Mouse (Mus musculus) forebrain, embryonic 11.5 days (tissue): ENCODE measurements around the gene Tiam1. TPM values are rescaled to one million over a fixed set of nuclear protein-coding genes. Genes with fewer than 3 reads are reported as not detected.

Experiments used
- ATAC-seq: fragments of 200-750 bp; cut with Nextera tagmentation; replicated peaks from 2 replicates; pipeline ENCODE4 v1.8.0; 2017; ENCODE audit warnings: moderate TSS enrichment; ENCODE audit not compliant: low FRiP score
- DNase-seq: peaks from one replicate; pipeline ENCODE4 v3.0.0-alpha.2; 2017; ENCODE audit warnings: low spot score
- H3K27ac ChIP-seq: fragments of 300-500 bp; sonication (generic); 2 replicates; pipeline ENCODE4 v1.5.1; 2014; ENCODE audit warnings: low read depth, low read length
- H3K27me3 ChIP-seq: fragments of 300-500 bp; sonication (generic); 2 replicates; pipeline ENCODE4 v1.6.1; 2014; ENCODE audit warnings: mild to moderate bottlenecking, low read length, mixed read lengths; ENCODE audit not compliant: control insufficient read depth, insufficient read depth
- H3K36me3 ChIP-seq: fragments of 300-500 bp; sonication (generic); 2 replicates; pipeline ENCODE4 v1.6.1; 2014; ENCODE audit warnings: mild to moderate bottlenecking, low read length, moderate library complexity, mixed read lengths; ENCODE audit not compliant: control insufficient read depth, insufficient read depth
- H3K4me1 ChIP-seq: fragments of 300-500 bp; sonication (generic); replicated peaks from 2 replicates; pipeline ENCODE4 v1.6.1; 2014; ENCODE audit warnings: low read length, mixed read lengths; ENCODE audit not compliant: control insufficient read depth, insufficient read depth
- H3K4me2 ChIP-seq: fragments of 300-500 bp; sonication (generic); 2 replicates; pipeline ENCODE4 v1.6.1; 2014; ENCODE audit warnings: low read depth, mild to moderate bottlenecking, low read length, moderate library complexity, mixed read lengths; ENCODE audit not compliant: severe bottlenecking
- H3K4me3 ChIP-seq: fragments of 300-500 bp; sonication (generic); 2 replicates; pipeline ENCODE4 v1.5.1; 2014; ENCODE audit warnings: low read depth, low read length
- H3K9ac ChIP-seq: fragments of 300-500 bp; sonication (generic); 2 replicates; pipeline ENCODE4 v1.6.1; 2014; ENCODE audit warnings: low read length
- H3K9me3 ChIP-seq: fragments of 300-500 bp; sonication (generic); 2 replicates; pipeline ENCODE4 v1.6.1; 2016; ENCODE audit warnings: low read length, mixed read lengths; ENCODE audit not compliant: control insufficient read depth
- WGBS: fragments of 180-500 bp; shearing (Covaris S2); extraction: QIAGEN DNeasy Blood & Tissue Kit; methylation state at CpG from one replicate; pipeline ENCODE4 v1.1.7; 2014; 5-methylcytosine and 5-hydroxymethylcytosine counted together
- polyA plus RNA-seq: library from polyadenylated mRNA; unstranded; fragments of >200 nt; fragmentation: Nextera tagmentation; extraction: Ambion mirVana; gene quantifications from 2 replicates; pipeline ENCODE4 v1.2.1, GENCODE M21; 2014

The Tiam1 gene
- polyA plus RNA-seq, 1 experiment from 2014 or later: 30.4 TPM

- H3K27me3 ChIP-seq: no peaks in the 10 kb centered on the region
- no peak overlapping the region for H3K27ac ChIP-seq
- no peaks in the 10 kb centered on the region for H3K4me1 ChIP-seq
- ATAC-seq (0 out of 2 replicates have a peak, but pooled peaks have one; percentile 42), DNase-seq (no peak)
- H3K9me3 ChIP-seq: peaks cover 9% of the 10 kb centered on the region; the same call in 1 of the 2 replicates
- no peak overlapping the region for H3K9ac ChIP-seq
- H3K4me3 ChIP-seq: no peak overlapping the region
- no peak overlapping the region for H3K4me2 ChIP-seq
- WGBS: 19% methylated on average over 8 of the region's 8 CpGs
- no peaks in the 10 kb centered on the region for H3K36me3 ChIP-seq
Measured at GRCm38 (mm10) chr16:89765470-89765869, 378.1 kb downstream of the Tiam1 start.

- Histone ChIP-seq H3K9ac (no peak overlapping the region), H3K36me3 (no peaks in the 10 kb centered on the region), H3K4me1 (no peaks in the 10 kb centered on the region), H3K4me2 (no peak overlapping the region), H3K27ac (no peak overlapping the region), H3K4me3 (no peak overlapping the region), H3K27me3 (no peaks in the 10 kb centered on the region), H3K9me3 (no peaks in the 10 kb centered on the region; the same call in 1 of the 2 replicates)
- DNase-seq: no peak
- ATAC-seq: no peak
- WGBS: 82% methylated on average over 2 of the region's 2 CpGs
Measured at GRCm38 (mm10) chr16:89763812-89764211, 379.8 kb downstream of the Tiam1 start.

GRCm38 (mm10) chr16:89762523-89762922 lies 381.0 kb downstream of the Tiam1 start:
- ATAC-seq: no peak
- 85% methylated on average over 10 of the region's 10 CpGs for WGBS

GRCm38 (mm10) chr16:89762096-89762495 lies 381.5 kb downstream of the Tiam1 start:
- ATAC-seq (no peak), DNase-seq (no peak)
- H3K27ac ChIP-seq: no peak overlapping the region
- no peak overlapping the region for H3K9ac ChIP-seq
- H3K4me1 ChIP-seq: no peaks in the 10 kb centered on the region
- no peaks in the 10 kb centered on the region for H3K36me3 ChIP-seq
- WGBS: 63% methylated on average over 8 of the region's 8 CpGs
- no peak overlapping the region for H3K4me3 ChIP-seq
- no peaks in the 10 kb centered on the region for H3K27me3 ChIP-seq
- H3K4me2 ChIP-seq: no peak overlapping the region
- H3K9me3 ChIP-seq: no peaks in the 10 kb centered on the region

More at GRCm38 (mm10) chr16:89762523-89762922, 381.0 kb downstream of the Tiam1 start:
- Histone ChIP-seq H3K4me1 (no peaks in the 10 kb centered on the region), H3K4me2 (no peak overlapping the region), H3K4me3 (no peak overlapping the region), H3K27ac (no peak overlapping the region), H3K9ac (no peak overlapping the region), H3K36me3 (no peaks in the 10 kb centered on the region), H3K9me3 (no peaks in the 10 kb centered on the region), H3K27me3 (no peaks in the 10 kb centered on the region)
- DNase-seq: no peak

GRCm38 (mm10) chr16:89757384-89757783 lies 386.2 kb downstream of the Tiam1 start:
- WGBS: 90% methylated on average over 5 of the region's 5 CpGs
- Histone ChIP-seq H3K4me3 (no peak overlapping the region), H3K4me2 (no peak overlapping the region), H3K27me3 (no peaks in the 10 kb centered on the region), H3K4me1 (no peaks in the 10 kb centered on the region), H3K9ac (no peak overlapping the region), H3K9me3 (no peaks in the 10 kb centered on the region), H3K27ac (no peak overlapping the region), H3K36me3 (no peaks in the 10 kb centered on the region)
- no peak for DNase-seq
- no peak for ATAC-seq

GRCm38 (mm10) chr16:89754709-89755108 lies 388.9 kb downstream of the Tiam1 start:
- Histone ChIP-seq H3K4me1 (no peaks in the 10 kb centered on the region), H3K27me3 (no peaks in the 10 kb centered on the region), H3K36me3 (no peaks in the 10 kb centered on the region), H3K9me3 (no peaks in the 10 kb centered on the region; the same call in 1 of the 2 replicates), H3K27ac (no peak overlapping the region), H3K9ac (no peak overlapping the region), H3K4me3 (no peak overlapping the region), H3K4me2 (no peak overlapping the region)
- 85% methylated on average over 3 of the region's 3 CpGs for WGBS
- no peak for DNase-seq
- no peak for ATAC-seq

GRCm38 (mm10) chr16:89747864-89748263 lies 395.7 kb downstream of the Tiam1 start:
- Histone ChIP-seq H3K36me3 (no peaks in the 10 kb centered on the region), H3K9me3 (no peaks in the 10 kb centered on the region; the same call in 1 of the 2 replicates), H3K4me1 (no peaks in the 10 kb centered on the region), H3K27ac (no peak overlapping the region), H3K4me3 (no peak overlapping the region), H3K27me3 (no peaks in the 10 kb centered on the region), H3K9ac (no peak overlapping the region), H3K4me2 (no peak overlapping the region)
- ATAC-seq (no peak), DNase-seq (no peak)
- WGBS: 32% methylated on average over 2 of the region's 2 CpGs

- Histone ChIP-seq H3K4me1 (peaks cover 2% of the 10 kb centered on the region; the same call in 1 of the 2 replicates), H3K4me3 (no peak overlapping the region), H3K9me3 (no peaks in the 10 kb centered on the region), H3K4me2 (no peak overlapping the region), H3K36me3 (no peaks in the 10 kb centered on the region), H3K9ac (no peak overlapping the region), H3K27me3 (no peaks in the 10 kb centered on the region), H3K27ac (no peak overlapping the region)
- peak; percentile 40; the same call in 1 of the 2 replicates for ATAC-seq
- WGBS: 50% methylated on average over 2 of the region's 2 CpGs
- no peak for DNase-seq
Measured at GRCm38 (mm10) chr16:89739559-89739958, 404.0 kb downstream of the Tiam1 start.

- DNase-seq (no peak), ATAC-seq (peak; percentile 75)
- no peak overlapping the region for H3K9ac ChIP-seq
- H3K4me1 ChIP-seq: peaks cover 2% of the 10 kb centered on the region; the same call in 1 of the 2 replicates
- no peaks in the 10 kb centered on the region for H3K36me3 ChIP-seq
- WGBS: 7% methylated on average over 6 of the region's 6 CpGs
- H3K9me3 ChIP-seq: no peaks in the 10 kb centered on the region
- H3K27ac ChIP-seq: no peak overlapping the region
- H3K4me3 ChIP-seq: no peak overlapping the region
- no peak overlapping the region for H3K4me2 ChIP-seq
- H3K27me3 ChIP-seq: no peaks in the 10 kb centered on the region
Measured at GRCm38 (mm10) chr16:89738963-89739362, 404.6 kb downstream of the Tiam1 start.
